Mouse (Mus musculus) liver, postnatal 0 days (tissue): ENCODE measurements around the gene Pfas. TPM values are rescaled to one million over a fixed set of nuclear protein-coding genes. Genes with fewer than 3 reads are reported as not detected.
"Not testable (repeated sequence)": the region's sequence is repeated elsewhere in the genome, so short reads cannot be mapped to it uniquely, and the experiment has no call there.

Experiments
- ATAC-seq: fragments of 200-750 bp; cut with Nextera tagmentation; 2 replicates; pipeline ENCODE4 v1.8.0; 2017; ENCODE audit warnings: mild to moderate bottlenecking, moderate library complexity
- DNase-seq: peaks from one replicate; pipeline ENCODE4 v3.0.0-alpha.2; 2016
- H3K27ac ChIP-seq: fragments of 300-500 bp; sonication (generic); 2 replicates; pipeline ENCODE4 v1.5.1; 2014; ENCODE audit warnings: antibody characterized with exemption, moderate library complexity, mild to moderate bottlenecking, low read depth
- H3K27me3 ChIP-seq: fragments of 300-500 bp; sonication (generic); 2 replicates; pipeline ENCODE4 v1.6.1; 2014; ENCODE audit warnings: low read length, control low read depth, mixed read lengths; ENCODE audit not compliant: insufficient read depth
- H3K36me3 ChIP-seq: fragments of 300-500 bp; sonication (generic); replicated peaks from 2 replicates; pipeline ENCODE4 v1.6.1; 2014; ENCODE audit warnings: mild to moderate bottlenecking, control low read depth, low read length, moderate library complexity, mixed read lengths; ENCODE audit not compliant: insufficient read depth
- H3K4me1 ChIP-seq: fragments of 300-500 bp; sonication (generic); 2 replicates; pipeline ENCODE4 v1.6.1; 2014; ENCODE audit warnings: antibody characterized with exemption, mild to moderate bottlenecking, control low read depth; ENCODE audit not compliant: insufficient read depth
- H3K4me2 ChIP-seq: fragments of 300-500 bp; sonication (generic); 2 replicates; pipeline ENCODE4 v1.6.1; 2014; ENCODE audit warnings: low read depth, mild to moderate bottlenecking, low read length, moderate library complexity, mixed read lengths
- H3K4me3 ChIP-seq: fragments of 300-500 bp; sonication (generic); 2 replicates; pipeline ENCODE4 v1.5.1; 2014; ENCODE audit warnings: low read depth, low read length
- H3K9ac ChIP-seq: fragments of 300-500 bp; sonication (generic); replicated peaks from 2 replicates; pipeline ENCODE4 v1.6.1; 2014; ENCODE audit warnings: mild to moderate bottlenecking, moderate library complexity
- H3K9me3 ChIP-seq: fragments of 300-500 bp; sonication (generic); 2 replicates; pipeline ENCODE4 v1.6.1; 2016; ENCODE audit warnings: mild to moderate bottlenecking, control low read depth, low read length, mixed read lengths
- CTCF ChIP-seq: sonication (generic); IDR thresholded peaks from 2 replicates; pipeline ENCODE4 v1.5.1; 2016; ENCODE audit warnings: antibody characterized with exemption, low read depth
- EP300 ChIP-seq: IDR thresholded peaks from 2 replicates; pipeline ENCODE4 v1.6.1; 2016; ENCODE audit warnings: antibody characterized with exemption, low read depth, mild to moderate bottlenecking
- WGBS: fragments of 180-500 bp; shearing (Covaris S2); extraction: QIAGEN DNeasy Blood & Tissue Kit; methylation state at CpG from one replicate; pipeline ENCODE4 v1.1.7; 2014; ENCODE audit not compliant: insufficient replicate concordance; 5-methylcytosine and 5-hydroxymethylcytosine counted together
- polyA plus RNA-seq: library from polyadenylated mRNA; unstranded; fragments of >200 nt; fragmentation: Nextera tagmentation; extraction: Ambion mirVana; gene quantifications from 2 replicates; pipeline ENCODE4 v1.2.1, GENCODE M21; 2015

Pfas gene
- polyA plus RNA-seq, 1 experiment from 2014 or later = 10.6 TPM

- WGBS = 80% methylated on average over 3 of the region's 3 CpGs
- no peak for TF ChIP-seq CTCF
- no peak for TF ChIP-seq EP300
- peaks cover 72% of the 10 kb centered on the region for H3K36me3 ChIP-seq
- no peaks in the 10 kb centered on the region for H3K9me3 ChIP-seq
- ATAC-seq (no peak), DNase-seq (no peak)
- no peak overlapping the region for H3K9ac ChIP-seq
- no peak overlapping the region for H3K4me2 ChIP-seq
- no peak overlapping the region for H3K27ac ChIP-seq
- H3K4me1 ChIP-seq = no peaks in the 10 kb centered on the region
- H3K4me3 ChIP-seq = no peak overlapping the region
- no peaks in the 10 kb centered on the region for H3K27me3 ChIP-seq
Measured at GRCm38 (mm10) chr11:69026562-69026961, 18.3 kb upstream of the Pfas start.

GRCm38 (mm10) chr11:69020691-69021090 is 12.4 kb upstream of the Pfas start:
- no peak overlapping the region for H3K9ac ChIP-seq

GRCm38 (mm10) chr11:69016755-69017154 is 8.5 kb upstream of the Pfas start:
- Histone ChIP-seq H3K4me2 (peak overlapping the region; percentile 73), H3K36me3 (peaks cover 1% of the 10 kb centered on the region; the same call in 1 of the 2 replicates), H3K27me3 (no peaks in the 10 kb centered on the region), H3K27ac (peak overlapping the region; percentile 87), H3K4me1 (peaks cover 13% of the 10 kb centered on the region), H3K9ac (peak overlapping the region; percentile 73), H3K4me3 (peak overlapping the region; percentile 65), H3K9me3 (no peaks in the 10 kb centered on the region)
- WGBS = 57% methylated on average over 3 of the region's 3 CpGs
- DNase-seq (no peak), ATAC-seq (no peak)
- TF ChIP-seq CTCF (no peak), EP300 (no peak)

More at GRCm38 (mm10) chr11:69020691-69021090, 12.4 kb upstream of the Pfas start:
- no peak overlapping the region for H3K4me3 ChIP-seq
- no peak overlapping the region for H3K4me2 ChIP-seq
- H3K36me3 ChIP-seq = peaks cover 25% of the 10 kb centered on the region
- H3K27ac ChIP-seq = no peak overlapping the region
- DNase-seq (no peak), ATAC-seq (no peak)
- no peaks in the 10 kb centered on the region for H3K9me3 ChIP-seq
- H3K4me1 ChIP-seq = peaks cover 9% of the 10 kb centered on the region
- TF ChIP-seq EP300 = no peak
- no peak for TF ChIP-seq CTCF
- no peaks in the 10 kb centered on the region for H3K27me3 ChIP-seq

- Histone ChIP-seq H3K9me3 (no peaks in the 10 kb centered on the region), H3K4me3 (peak within 1 kb of the TSS; percentile 65), H3K9ac (peak within 1 kb of the TSS; percentile 73), H3K36me3 (no peaks in the 10 kb centered on the region), H3K27ac (peak within 1 kb of the TSS; percentile 87), H3K4me1 (peaks cover 13% of the 10 kb centered on the region), H3K27me3 (no peaks in the 10 kb centered on the region), H3K4me2 (peak within 1 kb of the TSS; percentile 73)
- TF ChIP-seq EP300 (peak; percentile 36; the same call in 1 of the 2 replicates), CTCF (peak; percentile 82)
- ATAC-seq (peak; percentile 95), DNase-seq (peak; percentile 93)
- WGBS = under 1% methylated on average over 38 of the region's 38 CpGs
Measured at GRCm38 (mm10) chr11:69015644-69016441, 7.6 kb upstream of the Pfas start, which contains the start of gene Ctc1. Ctc1 (plus strand) TSS chr11:69015911.

GRCm38 (mm10) chr11:69012071-69012601 is 3.9 kb upstream of the Pfas start:
- WGBS = under 1% methylated on average over 18 of the region's 18 CpGs
- ATAC-seq (peak; percentile 60), DNase-seq (peak; percentile 91)
- Histone ChIP-seq H3K27me3 (no peaks in the 10 kb centered on the region), H3K4me2 (peak overlapping the region; percentile 90), H3K4me1 (peaks cover 21% of the 10 kb centered on the region), H3K36me3 (no peaks in the 10 kb centered on the region), H3K9ac (peak overlapping the region; percentile 73), H3K4me3 (peak overlapping the region; percentile 61), H3K9me3 (no peaks in the 10 kb centered on the region), H3K27ac (peak overlapping the region; percentile 97)
- TF ChIP-seq CTCF (no peak), EP300 (peak; percentile 88)

GRCm38 (mm10) chr11:69011445-69011844 is 3.2 kb upstream of the Pfas start:
- not testable (repeated sequence) for H3K36me3 ChIP-seq, ATAC-seq, H3K27me3 ChIP-seq, DNase-seq, H3K9me3 ChIP-seq
- peak; percentile 43 for TF ChIP-seq CTCF
- peak; percentile 28; the same call in 1 of the 2 replicates for TF ChIP-seq EP300
- H3K4me1 ChIP-seq = peaks cover 15% of the 10 kb centered on the region
- peak overlapping the region; percentile 97 for H3K27ac ChIP-seq
- peak overlapping the region; percentile 90 for H3K4me2 ChIP-seq
- WGBS = 34% methylated on average over 2 of the region's 2 CpGs
- H3K4me3 ChIP-seq = peak overlapping the region; percentile 61
- H3K9ac ChIP-seq = peak overlapping the region; percentile 73; the same call in 1 of the 2 replicates
